Mouse (Mus musculus) adrenal gland (tissue): ENCODE results near the gene D17H6S53E.
"Not testable (repeated sequence)": the region's sequence is repeated elsewhere in the genome, so short reads cannot be mapped to it uniquely, and the experiment has no call there.

ENCODE experiments used
- intact Hi-C: fragments of 180-260 bp; cut with DNase I; formaldehyde crosslinking; loops from one replicate; pipeline ENCODE4 v1.15.1; 2025

D17H6S53E gene

DNA sequence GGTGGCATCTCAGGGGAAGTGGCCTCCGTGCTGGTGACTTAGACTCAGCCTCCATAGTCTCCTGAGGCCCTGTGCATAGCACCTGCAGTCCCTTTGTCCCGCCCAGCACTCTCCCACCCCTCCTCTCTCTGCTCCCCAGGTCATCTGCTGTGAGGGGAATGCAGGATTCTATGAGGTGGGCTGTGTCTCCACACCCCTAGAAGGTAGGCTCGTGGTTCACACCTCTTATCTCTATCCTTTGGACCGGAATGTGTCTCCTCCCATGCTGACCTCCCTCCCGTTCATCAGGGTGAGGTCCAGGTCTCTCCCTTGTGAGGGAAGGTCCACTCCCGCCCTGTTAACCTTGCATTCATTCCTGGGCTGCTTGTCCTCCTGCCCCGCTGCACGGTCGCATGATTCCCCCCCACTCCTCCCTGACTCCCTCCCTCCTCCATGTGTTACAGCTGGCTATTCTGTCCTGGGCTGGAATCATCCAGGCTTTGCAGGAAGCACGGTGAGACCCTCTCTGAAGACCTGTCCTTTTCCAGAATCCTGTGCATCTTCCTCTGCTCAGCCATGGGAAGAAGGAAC is 25.9 kb upstream of the D17H6S53E start:
- intact Hi-C loops, result no loop called here

GRCm38 (mm10) chr17:35101161-35101560 is 25.0 kb upstream of the D17H6S53E start:
- intact Hi-C loops, result no loop called here

- intact Hi-C loops, result no loop called here
These were observed 23.9 kb upstream of the D17H6S53E start for GRCm38 (mm10) chr17:35102299-35102698.

DNA sequence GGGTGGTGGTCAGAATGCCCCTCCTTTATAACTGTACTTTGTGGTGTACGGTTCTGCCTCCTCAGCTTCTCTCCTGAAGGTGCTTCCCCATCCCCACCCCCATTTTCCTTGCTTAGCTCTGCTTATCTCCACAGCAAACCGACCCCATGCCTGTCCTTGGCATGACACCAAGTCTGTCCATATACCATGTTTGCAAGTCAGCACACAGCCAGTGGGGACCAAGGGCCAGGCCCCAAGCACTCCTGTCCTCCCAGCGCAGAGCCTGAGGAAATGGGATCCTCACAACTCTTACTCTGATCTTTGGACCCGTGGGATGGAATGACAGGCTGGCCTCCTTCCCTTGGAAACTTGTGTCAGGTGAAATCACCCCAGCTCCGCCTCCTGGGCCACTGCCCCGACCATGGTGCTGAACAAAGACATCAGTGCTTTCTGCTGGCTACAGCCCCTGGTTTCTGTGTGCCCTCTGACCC is 22.9 kb upstream of the D17H6S53E start:
- intact Hi-C loops, result no loop called here

DNA sequence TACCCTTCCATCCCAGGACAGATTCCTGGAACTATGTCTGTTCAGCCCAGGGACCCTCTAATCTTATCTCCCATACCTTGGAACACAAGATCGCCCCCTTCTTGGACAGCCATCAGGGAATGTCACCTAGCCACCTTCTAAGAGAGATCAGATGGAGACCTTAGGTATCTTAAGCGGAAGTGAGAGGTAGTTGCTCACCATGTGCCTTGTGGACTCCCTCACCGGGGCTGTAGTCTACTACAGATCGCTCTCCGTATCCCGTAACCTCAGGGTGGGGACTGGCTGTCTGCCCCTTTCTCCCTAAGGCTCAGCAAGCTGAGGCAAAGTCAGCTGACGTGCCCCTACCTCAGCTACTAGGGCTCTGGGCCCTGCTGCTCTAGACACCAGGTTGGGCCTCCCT is 22.1 kb upstream of the D17H6S53E start:
- intact Hi-C loops, result no loop called here

DNA sequence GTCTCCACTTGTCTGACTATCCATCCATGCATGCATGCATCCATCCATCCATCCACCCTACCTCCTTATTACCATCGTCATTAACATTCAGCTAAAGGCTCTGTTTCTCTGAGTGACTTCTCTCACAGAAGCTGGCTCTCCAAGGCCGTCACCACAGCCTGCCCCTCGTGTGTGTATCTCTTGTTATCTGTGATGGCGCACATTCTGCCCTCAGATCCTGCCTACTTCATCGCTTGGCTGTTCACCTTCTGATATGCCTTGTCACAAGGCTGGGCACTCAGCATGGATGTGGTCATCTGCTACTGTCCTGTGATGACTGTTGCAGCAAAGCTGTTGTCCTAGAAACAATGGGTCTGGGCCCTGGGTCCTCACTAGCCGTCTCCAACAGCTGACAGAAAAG is 21.4 kb upstream of the D17H6S53E start:
- intact Hi-C loops, result loop anchor here (5.0 kb wide), 1 partner anchor 82 kb away; no protein-coding TSS in a partner anchor

- intact Hi-C loops, result loop anchor here (5.0 kb wide), 1 partner anchor 84 kb away; no protein-coding TSS in a partner anchor
These were observed 20.3 kb upstream of the D17H6S53E start for GRCm38 (mm10) chr17:35105740-35106389.

DNA sequence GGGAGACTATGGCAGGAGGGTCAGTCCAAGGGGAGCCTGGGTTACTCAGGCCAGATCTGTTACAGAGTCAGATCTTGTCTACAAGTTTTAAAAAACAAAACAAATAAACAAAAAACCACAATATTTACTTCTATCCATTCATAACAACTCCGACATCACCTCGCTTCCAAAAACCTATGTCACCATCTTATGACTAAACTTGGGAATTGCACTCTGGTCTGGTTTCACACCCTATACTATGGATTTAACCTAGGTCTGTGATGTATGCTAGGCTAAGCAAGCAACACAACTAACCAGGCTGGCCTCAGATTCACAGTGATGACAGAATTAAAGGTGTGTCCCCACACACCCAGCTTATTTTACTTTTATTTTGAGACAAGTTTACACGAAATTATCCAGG is 19.7 kb upstream of the D17H6S53E start:
- intact Hi-C loops, result loop anchor here (5.0 kb wide), 1 partner anchor 84 kb away; no protein-coding TSS in a partner anchor

DNA sequence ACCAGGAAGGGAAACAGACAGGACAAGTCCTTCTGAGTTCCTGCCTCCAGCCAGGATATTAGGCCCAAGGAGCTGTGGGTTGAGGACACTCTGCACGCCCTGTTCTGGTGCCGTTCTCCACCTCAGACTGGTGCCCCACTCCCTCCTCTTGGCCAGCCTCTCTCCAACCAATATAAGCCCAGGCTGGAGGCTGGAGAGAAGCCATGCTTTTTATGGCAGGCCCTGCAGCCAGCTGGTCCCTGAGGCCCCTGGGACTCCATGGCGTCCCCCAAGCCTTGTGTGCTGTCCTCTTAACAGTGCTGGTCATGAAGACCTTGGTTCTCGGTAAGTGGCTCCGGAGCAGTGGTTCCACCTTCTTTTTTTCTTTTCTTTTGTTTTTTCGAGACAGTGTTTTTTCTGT is 18.1 kb upstream of the D17H6S53E start, which contains the start of gene Ly6g5c:
Gene Ly6g5c, plus strand, starts transcription at position 183 of the 400 bp plus-strand sequence.
- intact Hi-C loops, result loop anchor here (5.0 kb wide), 1 partner anchor 86 kb away; no protein-coding TSS in a partner anchor

GRCm38 (mm10) chr17:35111774-35112173 is 14.4 kb upstream of the D17H6S53E start:
- intact Hi-C loops, result no loop called here

GRCm38 (mm10) chr17:35115046-35116019 is 10.8 kb upstream of the D17H6S53E start, which contains the start of gene Ly6g5b:
Ly6g5b (minus strand) TSS chr17:35115428.
- intact Hi-C loops, result no loop called here

GRCm38 (mm10) chr17:35120745-35121142 is 5.4 kb upstream of the D17H6S53E start:
- intact Hi-C loops, result no loop called here

DNA sequence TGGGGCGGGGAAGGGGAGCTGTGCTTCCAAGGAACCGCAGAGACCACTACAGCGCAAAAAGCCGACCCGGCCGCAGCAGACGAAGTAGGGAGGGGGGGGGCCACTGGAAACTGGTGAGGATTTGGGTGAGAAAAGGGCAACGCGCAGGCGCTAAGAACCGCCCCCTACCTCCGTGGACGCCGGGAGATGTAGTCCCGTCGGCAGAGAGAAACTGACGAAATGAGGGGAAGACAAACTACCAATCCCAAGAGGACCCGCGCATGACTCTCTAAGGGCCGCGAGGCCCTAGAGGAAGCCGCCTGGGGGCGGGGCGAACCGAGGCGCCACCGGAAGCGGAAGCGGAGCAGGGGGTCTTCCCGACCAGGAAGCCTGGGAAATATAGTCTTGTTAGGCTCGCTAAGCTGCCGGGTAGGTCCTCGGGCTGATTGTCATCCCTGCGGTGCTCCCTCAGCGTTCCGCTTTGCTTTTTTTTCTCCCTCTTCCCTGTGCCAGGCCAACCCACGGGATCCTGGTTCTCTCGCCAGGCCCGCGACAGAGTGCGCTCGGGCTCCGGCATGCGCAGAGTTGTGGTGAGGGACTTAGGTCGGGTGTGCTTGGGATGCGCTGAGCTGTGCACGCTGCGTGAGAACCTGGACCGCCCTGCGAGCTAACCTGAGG is 4.9 kb upstream of the D17H6S53E start, which contains the start of gene Gpank1:
Gene Gpank1, plus strand, starts transcription at position 313 of the 657 bp plus-strand sequence.
- intact Hi-C loops, result no loop called here

DNA sequence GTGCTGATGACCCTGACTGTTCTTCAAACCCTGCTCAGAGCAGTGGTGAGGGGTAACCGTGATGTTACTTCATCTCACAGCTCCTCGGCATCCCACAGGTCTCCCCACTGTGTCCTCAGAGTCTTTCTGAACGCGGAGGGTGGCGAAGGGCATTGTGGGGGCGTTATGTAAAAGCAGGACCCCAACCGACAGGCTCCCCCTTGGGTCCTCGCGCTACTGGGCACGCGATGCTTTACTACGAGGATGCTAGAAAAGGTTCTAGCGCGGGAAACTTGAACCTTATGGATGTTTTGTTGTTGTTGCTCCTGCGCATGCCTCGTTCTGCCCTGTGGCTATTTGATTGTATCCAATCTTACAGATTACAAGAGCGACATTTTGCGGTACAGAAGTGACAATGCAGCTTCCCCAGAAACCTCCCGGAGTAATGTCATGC is 4.3 kb upstream of the D17H6S53E start, which contains the start of gene Csnk2b:
Gene Csnk2b, minus strand, starts transcription at position 183 of the 433 bp plus-strand sequence.
- intact Hi-C loops, result no loop called here

GRCm38 (mm10) chr17:35123287-35123686 is 2.9 kb upstream of the D17H6S53E start:
- intact Hi-C loops, result not testable (repeated sequence)

GRCm38 (mm10) chr17:35124261-35124896 is 1.8 kb upstream of the D17H6S53E start:
- intact Hi-C loops, result not testable (repeated sequence)

GRCm38 (mm10) chr17:35125081-35125480 is 1.1 kb upstream of the D17H6S53E start:
- intact Hi-C loops, result no loop called here

GRCm38 (mm10) chr17:35125578-35125977 is 595 bp upstream of the D17H6S53E start:
- intact Hi-C loops, result no loop called here

GRCm38 (mm10) chr17:35127017-35127416 is 844 bp downstream of the D17H6S53E start:
- intact Hi-C loops, result no loop called here

GRCm38 (mm10) chr17:35128996-35129395 is 2.8 kb downstream of the D17H6S53E start:
- intact Hi-C loops, result no loop called here
